Mouse (Mus musculus) NIH3T3 (cell line): ENCODE results near the gene Hsp90b1.
"Not testable (repeated sequence)": the region's sequence is repeated elsewhere in the genome, so short reads cannot be mapped to it uniquely, and the experiment has no call there.

Experiments used
- DNase-seq: peaks from one replicate; pipeline ENCODE4 v3.0.0-alpha.2; 2012; ENCODE audit warnings: low read depth

Hsp90b1 gene

DNA sequence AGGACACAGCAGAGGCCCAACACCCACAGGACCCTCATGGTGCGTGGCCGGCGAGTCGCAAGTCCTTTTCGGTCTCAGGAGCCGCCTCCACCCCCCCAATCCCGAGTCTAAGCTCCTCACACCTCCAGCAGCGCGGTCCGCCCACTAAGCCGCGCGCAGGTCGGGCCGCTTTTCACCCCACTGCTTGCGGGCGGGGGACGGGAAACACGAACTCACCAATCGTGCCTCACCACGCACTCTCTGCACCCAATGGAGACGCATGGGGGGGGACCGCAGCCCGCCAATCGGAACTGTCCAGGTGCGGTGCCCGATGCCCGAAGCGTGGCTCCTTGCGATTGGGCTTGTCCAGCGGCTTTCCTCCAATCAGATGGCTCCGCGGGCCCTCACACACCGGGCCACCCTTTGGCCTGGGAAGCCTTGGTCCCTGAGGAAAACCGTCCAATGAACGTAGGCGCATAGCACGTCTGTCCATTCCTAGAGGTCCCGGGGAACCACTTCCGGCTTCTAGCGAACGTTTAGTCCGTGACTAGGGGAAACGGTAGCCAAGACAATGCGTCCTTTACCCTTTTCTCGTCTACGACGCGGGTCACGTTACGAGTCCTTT, at the start of gene Hsp90b1, which contains the start of gene Ttc41:
Gene Hsp90b1 (minus strand): TSS at position 192 of the 604 bp plus-strand sequence.
Gene Ttc41 (plus strand): TSS at position 494 of the 604 bp plus-strand sequence.
- peak; percentile 100 for DNase-seq

DNA sequence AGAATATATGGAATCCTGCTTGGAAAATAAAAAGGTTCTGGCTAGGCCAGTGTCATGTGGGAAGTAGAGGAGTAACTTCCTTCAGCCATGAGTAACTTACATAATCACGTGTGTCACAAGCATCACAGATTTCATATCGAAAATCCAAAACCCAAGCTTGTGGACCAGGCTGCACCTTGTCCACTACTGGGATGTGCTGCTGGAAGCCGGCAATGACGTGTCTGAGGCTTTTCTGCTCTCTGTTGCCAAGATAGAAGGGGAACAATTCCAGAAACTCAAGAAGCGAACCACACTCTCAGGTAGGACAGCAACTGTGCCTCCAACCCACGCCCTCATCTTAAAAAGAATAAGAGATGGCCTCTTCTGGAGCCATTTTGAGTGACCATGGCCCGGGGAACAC, 39.0 kb upstream of the Hsp90b1 start:
- DNase-seq: no peak

DNA sequence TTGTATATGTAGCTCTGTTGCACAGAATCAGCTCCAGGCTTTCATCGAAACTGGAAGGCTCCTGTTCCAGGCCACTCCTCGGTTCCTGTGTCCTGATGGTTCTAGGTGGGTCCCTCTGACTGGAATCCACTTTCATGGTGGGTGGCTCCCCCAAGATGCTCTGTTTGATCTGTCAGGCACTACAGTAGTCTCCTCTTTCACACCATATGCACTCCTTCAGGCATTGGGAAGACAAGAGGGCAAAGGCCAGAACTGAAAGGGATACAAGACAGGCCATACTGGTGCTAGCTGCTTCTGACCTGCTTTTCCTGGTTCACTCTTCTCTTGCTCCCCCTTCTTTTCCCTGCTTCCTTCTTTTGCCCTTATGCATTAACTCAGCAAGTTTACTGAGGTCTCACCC, 37.6 kb upstream of the Hsp90b1 start:
- DNase-seq: no peak

DNA sequence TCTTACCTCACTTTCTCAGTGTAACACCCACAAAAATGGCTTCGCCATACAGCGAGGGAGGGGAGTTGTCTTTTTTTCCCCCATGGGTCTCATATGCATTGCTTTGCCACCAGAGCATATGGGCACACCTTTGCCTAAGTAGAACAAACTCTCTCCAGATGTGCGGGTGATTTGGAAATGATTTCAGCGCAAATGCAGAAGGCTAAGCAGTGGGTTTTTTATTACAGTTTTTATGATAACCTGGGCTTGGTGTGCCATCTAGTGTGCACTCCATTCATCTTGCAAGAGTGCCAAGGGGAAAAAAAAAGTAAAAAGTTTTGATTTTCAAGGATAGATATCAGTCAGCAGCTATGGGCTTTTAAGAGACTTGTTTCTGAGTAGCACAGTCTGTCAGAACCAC, 29.7 kb upstream of the Hsp90b1 start:
- DNase-seq: peak; percentile 67

DNA sequence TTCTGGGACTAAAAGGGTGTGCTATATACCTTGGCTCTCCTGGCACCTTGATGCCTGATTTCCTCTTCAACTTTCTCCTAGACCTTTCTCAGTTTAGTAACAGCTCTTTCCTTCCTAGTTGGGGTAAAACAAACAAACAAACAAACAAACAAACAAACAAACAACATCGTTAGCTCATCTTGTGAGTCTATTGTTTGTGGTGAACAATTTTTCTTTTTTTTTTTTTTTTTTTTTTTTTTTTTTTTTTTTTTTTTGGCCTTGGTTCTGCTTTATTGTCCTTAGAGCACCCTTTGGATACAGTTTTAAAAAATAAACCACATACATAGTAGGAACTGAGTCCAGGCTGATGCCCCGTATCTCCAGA, 26.2 kb upstream of the Hsp90b1 start:
- no peak for DNase-seq

DNA sequence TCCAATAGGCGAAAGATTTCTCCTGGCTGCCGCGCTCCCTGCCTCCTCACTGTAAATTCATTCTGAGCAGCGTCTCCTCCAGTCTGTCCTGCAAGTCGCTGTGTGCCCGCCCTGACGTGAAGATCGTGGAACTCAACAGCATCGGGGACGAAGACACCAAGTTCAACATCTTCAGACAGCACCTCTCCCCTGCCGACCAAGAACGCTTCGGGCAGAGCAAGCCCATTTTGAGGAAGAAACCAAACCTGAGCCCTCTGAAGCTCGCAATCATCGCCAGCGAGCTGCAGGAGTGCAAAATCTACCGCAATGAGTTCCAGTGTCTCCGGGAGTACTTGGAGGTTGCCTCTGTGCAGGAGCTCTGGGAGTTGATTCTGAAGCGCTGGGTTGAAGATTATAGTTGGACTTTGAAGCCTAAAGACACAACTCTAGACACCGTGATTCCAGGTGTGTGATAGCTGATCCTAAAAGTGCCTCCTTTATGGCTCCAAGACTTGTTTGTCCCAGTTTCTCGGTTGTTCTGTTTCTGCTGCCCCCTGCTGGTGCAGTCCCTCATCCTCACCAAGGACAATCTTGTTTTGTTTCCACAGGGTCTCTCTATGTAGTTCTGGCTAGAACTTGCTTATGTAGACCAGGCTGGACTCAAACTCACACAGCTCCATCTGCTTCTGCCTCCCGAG, 25.7 kb upstream of the Hsp90b1 start:
- peak; percentile 92 for DNase-seq

DNA sequence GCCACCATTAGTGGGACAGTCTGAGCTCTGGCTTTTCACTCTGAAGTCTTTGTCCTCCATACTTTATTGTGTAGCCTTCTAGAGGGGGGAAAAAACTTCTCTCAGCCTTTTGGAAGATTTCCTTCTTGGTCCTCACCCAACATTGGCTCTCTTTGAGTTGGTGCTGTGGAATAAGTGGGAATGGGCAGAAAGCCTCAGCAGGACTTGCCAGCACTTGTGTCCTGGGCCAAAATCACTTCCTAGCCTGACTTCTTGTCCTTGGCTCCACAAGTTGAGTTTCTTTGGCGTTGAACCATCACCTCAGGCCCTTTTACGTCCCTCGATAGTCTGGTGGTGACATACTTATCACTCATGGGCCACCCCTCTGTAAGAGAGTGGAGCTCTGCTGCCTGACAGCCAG, 22.9 kb upstream of the Hsp90b1 start:
- DNase-seq: no peak

DNA sequence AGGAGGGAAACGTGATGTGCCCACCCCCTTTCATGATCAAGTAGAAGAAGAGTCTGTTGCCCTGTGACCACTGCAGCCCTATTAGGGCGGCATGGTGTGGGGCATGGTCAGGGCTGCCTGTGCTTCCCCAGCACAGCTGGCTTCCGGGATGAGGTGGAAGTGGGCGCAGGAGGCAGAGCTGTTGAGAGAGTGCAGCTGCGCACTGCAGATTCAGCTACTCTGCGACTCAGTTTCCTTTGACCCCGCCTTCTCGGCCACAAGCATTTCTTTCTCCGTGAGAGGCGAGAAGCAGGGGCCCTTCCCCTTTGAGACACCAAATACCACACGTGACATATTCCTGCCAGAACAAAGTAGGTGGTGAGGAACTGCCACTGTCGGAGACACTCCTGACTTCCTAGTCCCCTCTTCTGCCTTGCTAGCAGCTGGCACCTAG, 22.3 kb upstream of the Hsp90b1 start:
- no peak for DNase-seq

DNA sequence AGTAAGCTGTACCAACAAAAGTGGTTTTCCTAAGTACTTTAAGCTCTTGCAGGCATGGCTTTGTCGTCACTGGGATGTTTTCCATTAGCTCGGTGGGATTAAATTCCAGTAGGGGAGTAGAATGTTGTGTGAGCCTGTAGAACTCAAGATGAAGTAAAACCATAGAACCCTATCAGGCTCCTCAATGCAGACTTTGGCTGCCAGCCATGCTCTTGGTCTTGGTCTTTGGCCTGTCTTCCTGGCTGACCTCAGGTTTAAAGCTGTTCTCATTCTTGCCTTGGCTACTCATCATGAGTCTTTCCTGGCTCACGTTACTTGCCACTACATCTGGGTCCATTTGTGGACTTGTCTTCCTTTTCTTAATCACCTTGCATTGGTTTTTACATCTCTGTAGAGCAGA, 6.8 kb upstream of the Hsp90b1 start:
- peak; percentile 88 for DNase-seq

DNA sequence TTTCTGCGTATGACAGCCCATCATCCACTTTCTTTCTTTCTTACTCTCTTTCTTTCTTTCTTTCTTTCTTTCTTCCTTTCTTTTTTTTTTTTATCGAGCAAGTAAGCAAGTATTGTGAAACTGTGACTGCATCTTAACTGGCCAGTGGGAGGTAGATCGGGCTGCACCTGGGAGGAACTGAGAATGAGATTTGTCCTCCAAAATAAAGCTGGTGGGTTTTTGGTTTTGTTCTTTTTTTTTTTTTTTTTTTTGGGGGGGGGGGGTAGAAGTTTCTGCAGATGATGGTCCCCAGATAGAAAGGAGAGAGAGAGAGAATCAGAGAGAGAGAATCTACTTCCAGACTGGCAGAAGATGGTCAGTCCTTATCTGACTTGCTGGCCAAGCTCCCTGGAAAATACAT, 1.8 kb upstream of the Hsp90b1 start:
- no peak for DNase-seq

DNA sequence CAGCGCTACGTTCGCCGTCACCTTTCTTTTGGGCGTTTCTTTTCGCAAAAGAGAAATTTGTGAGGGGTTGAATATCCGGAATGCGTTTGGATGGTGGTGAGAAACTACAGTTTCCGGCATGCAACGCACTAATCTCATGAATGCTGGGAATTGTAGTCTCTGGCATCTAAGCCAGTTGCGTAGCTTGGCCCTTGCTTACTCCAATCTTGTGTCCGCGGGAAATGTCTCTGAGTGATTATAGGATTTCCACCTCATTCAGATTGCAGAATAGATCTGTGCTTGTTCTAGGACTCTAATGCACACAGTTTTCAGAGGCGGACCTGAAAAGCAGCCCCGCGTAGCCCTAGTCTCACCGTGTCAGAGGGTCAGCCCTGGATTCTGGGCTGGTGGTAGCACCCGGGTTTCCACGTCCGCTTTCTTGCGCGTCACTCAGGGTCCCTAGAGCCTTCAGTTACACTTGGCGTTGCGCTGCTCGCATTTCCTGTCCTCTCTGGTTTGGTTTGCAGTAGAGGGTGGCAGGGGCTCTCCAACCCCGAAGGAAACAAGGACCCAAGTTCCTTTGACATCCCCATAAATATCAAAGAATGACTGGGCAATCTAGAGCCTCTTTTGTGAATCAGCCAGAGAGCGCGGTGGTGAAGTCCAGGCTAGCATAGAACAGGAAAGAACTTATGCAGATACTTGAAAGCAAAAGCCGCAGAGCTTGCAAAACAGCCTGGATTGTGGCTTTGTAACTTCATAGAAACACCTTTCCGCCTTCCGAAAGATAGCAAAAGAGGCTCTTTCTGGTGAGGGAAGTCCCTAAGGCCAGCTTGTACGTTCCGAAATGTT, 828 bp upstream of the Hsp90b1 start:
- peak; percentile 94 for DNase-seq

DNA sequence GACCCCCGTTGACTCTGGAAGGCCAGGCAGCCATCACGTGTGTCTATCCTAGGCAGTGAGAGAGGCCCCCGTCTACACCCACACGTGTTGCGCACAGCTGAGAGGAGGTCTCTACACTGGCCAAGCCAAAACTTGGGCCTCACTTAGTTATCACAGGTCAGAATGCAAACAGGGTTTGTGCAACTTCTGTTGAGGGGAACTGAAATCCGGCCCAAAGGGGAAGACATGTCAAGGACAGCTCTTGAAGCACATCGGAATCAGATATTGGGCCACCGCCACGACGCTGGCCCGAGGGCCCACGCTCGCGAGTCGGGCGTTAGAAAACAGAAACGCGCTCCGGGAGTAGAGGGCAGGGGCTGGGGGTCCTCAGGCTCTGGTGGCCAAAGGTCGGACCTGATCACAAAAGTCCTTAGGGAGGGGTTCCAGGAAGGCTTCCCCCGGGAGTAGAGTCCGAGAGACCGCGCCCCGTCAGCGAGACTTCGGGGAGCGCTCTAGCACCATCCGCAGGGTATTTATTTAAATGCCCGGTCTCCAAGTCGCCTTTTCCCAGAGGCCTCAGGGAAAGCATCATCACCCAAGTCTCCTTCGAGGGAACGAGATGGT, 619 bp downstream of the Hsp90b1 start:
- peak; percentile 52 for DNase-seq

DNA sequence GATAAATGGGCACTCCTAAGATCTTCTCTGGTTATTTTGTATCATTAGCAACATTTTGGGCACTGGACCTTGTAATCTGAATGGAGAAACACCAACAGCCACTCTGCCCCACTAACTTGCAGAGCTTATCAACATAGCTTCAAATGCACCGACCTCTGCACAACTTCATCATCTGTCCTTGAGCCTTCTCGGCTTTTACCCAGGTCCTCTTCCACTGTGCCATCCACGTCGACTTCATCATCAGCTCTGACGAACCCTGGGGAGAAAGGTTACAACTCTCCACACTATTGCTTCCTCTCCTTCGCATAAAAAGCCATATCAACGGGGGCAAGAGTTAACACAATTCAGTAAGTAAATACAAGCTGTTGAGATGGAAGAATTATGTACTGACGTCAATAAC, 1.2 kb downstream of the Hsp90b1 start:
- no peak for DNase-seq

DNA sequence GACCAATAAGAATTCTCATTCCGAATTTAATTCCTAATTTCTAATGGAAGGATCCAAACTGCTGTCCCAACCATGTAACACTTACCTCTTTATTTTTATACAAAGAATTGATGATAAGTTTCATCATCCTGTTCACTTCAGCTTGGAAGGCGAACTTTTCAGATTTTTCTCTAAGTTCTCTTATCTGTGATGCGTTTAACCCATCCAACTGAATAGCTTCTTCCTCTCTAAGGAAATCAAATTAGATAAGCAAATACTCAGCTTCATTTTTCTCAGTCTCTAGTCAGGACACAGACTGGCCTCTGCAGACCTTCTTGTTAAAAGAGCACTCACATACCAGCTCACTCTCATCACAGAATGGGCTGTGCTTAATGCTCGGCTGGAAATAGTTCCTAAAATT, 1.9 kb downstream of the Hsp90b1 start:
- DNase-seq: no peak

DNA sequence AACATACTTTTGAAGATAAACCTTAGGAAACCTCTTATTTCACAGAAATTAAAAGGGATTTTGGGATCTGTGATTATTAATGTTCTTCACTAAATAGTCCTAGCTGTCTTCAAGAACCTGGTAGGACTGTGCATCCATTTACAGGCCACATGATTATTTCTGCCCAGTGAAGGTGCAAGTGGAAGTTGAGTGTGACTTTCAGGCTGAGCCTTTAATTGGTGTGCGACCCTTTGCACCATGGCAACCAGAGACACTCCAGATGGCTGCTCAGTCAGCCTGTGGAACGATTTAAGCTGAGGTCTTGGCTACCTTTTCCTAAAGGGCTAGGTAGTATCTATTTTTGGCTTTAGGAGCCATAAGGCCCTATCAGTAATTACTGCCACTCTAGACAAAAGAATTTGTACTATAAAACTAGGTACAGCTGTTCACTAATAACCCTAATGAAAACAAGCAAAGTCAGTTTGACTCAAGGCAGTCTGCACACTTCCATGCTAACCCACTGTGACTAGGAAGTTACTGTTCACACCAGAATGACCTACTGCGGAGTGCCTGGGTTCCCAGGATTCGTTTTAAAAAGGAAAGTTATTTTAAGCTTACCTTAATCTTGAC, 2.9 kb downstream of the Hsp90b1 start:
- no peak for DNase-seq

DNA sequence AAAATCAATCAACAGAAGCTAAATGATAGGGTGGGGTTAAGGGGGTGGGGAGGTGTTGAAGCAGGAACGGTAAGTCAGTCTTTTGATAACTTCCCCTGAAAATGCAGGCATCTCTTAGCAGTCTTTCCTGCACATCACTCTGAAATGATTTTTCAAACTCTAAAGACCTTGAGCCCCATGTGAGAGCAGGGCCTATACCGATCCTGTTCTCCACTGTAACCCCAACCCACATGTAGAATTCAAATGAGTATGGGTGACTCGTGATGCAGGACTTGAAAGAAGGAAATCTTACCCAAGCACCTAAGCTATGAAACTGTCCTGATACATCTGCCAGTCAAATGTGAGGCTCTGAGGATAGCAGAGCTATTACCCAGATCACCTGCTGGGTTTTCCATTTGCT, 4.3 kb downstream of the Hsp90b1 start:
- no peak for DNase-seq

DNA sequence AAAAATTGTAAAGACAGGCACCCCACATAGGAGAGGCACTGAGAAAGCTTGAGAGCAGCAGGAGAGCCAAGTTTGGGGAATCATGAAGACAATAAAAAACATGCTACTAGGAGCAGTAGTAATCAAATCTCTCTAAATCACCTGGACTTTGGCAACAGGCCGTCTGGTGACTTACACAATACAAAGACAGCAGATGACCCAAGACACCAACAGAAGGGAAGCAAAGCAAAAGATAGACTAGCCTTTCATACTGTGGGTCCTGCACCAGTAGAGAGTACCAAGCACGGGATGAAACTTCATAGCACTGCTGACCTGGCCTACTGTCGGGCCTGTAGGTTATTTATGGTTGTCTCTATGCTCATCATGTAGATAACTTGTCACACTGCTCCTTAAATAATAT, 5.1 kb downstream of the Hsp90b1 start:
- no peak for DNase-seq

DNA sequence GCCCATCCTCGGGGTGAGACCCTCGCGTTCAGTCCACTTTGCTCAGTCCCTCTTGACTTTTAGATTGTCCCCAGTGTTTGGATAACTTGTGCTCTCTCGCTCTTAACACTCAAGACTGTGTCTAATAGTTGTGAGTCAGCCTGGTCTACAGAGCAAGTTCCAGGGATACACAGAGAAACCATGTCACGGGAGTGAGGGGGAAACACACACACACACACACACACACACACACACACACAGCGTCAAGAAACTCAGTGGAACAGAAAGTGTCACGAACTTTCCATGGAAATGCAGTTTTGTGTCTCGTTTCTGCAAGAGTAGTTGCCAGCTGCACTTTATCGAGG, 19.3 kb downstream of the Hsp90b1 start:
- DNase-seq: not testable (repeated sequence)

DNA sequence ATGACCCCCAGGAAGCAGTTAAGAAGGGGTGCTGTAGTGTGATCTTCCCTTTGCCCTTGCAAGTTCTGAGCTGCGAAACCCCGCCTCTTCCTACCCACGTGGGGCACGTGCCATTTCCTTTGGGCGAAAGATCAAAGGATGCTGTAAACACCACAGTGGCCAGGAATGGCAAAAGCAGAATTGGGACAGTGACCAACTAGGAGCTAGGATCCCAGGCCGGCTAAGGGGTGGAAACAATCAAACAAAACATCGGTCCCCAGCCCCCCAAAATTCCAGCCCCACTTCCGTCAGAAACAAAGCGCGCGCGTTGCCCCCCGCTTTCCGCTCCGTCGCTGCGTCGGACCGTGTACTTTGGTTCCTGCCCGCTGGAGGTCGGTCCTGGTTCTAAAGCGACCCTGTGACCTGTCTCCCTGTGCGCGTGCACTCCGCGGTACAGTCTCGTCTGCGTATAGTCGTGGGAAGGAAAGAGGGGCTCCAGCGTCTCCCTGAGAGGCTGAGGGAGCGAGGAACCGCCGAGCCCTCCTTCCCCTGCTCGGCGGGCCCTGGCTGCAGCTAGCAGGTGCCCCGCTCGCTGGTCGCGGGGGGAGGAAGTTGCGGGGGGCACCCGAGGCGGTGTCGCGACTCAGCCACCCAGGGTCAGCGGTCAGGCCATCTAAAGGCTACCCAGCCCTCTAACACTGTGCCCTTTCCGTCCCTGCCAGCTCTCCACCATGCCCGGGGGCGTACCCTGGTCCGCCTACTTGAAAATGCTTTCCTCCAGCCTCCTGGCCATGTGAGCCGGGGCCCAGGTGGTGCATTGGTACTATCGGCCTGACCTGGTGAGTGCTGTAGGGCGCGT, 19.9 kb downstream of the Hsp90b1 start:
- peak; percentile 91 for DNase-seq

DNA sequence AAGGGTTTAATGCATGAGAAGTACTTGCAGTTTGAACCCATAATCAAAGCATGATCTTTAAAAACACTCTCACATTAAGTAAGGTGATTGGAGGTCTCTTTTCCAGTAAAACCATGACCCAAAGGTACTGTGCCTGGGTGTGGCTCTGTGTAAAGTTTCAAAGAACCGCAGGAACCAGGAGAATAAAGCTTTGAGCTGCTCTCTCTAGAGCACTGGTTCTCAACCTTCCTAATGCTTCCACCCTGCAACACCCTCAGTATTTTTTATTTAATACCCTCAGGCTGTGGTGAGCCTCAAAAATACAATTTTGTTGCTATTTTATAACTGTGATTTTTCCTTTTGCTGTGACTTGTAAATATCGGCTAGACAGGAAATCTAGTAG, 20.5 kb downstream of the Hsp90b1 start:
- DNase-seq: not testable (repeated sequence)

DNA sequence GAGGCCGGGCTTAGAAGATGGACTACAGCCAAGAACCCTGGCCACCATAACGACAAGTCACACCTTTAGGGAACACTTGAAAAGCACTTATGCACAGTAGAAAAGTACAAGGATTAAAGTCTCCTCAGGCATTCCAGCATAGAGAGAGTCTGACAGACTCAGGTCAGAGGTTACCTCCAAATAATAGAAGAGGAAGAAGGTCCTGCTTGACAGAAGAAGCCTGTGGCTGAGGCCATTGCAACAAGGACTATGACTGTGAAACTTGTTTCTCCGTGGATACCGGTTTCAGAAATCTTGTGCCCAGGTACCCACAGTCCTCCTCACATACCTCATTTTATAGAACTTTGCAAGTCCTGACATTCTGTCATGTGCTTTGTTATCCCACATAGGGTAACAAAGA, 34.8 kb downstream of the Hsp90b1 start:
- DNase-seq: not testable (repeated sequence)
